In genomic region chr7:44819391-44819790, GRCm38 (mm10) we compare ENCODE assay signal across 8 mouse cellular contexts. TPM values are rescaled to one million over a fixed set of nuclear protein-coding genes. Genes with fewer than 3 reads are reported as not detected.
A peak's percentile ranks its signal among the peaks of the same experiment; 100 is the strongest.
DNase-seq lines count a peak whose midpoint lies in the region; ATAC-seq and TF ChIP-seq lines count a peak whose summit lies in the region.

No protein-coding gene starts in this region.

- H3K27me3 ChIP-seq in C2C12 (ENCODE audit: control insufficient read depth, insufficient read depth, insufficient read length), result no peaks in the 10 kb centered on the region
- no peaks in the 10 kb centered on the region for H3K27me3 ChIP-seq in forebrain, embryonic 10.5 days (ENCODE audit: poor library complexity, severe bottlenecking)
- no peaks in the 10 kb centered on the region for H3K27me3 ChIP-seq in limb, embryonic 10.5 days (ENCODE audit: low read depth, poor library complexity, severe bottlenecking)
- no peaks in the 10 kb centered on the region for H3K27me3 ChIP-seq in stomach, embryonic 15.5 days (replicated peaks)

- H3K4me2 ChIP-seq in stomach, embryonic 15.5 days, result peak overlapping the region; percentile 82

- H3K36me3 ChIP-seq in C2C12 (ENCODE audit: control insufficient read depth, insufficient read depth), result peaks cover 36% of the 10 kb centered on the region
- H3K36me3 ChIP-seq in forebrain, embryonic 10.5 days (replicated peaks), result peaks cover 52% of the 10 kb centered on the region
- H3K36me3 ChIP-seq in limb, embryonic 10.5 days, result peaks cover 38% of the 10 kb centered on the region
- H3K36me3 ChIP-seq in stomach, embryonic 15.5 days, result no peaks in the 10 kb centered on the region; the same call in 1 of the 2 replicates

- no peak for TF ChIP-seq CTCF in C2C12 (IDR thresholded peaks at IDR 0.05; ENCODE audit: control insufficient read depth, insufficient read depth, insufficient read length)

- H3K4me1 ChIP-seq in forebrain, embryonic 10.5 days, result peaks cover 77% of the 10 kb centered on the region
- H3K4me1 ChIP-seq in limb, embryonic 10.5 days, result peaks cover 47% of the 10 kb centered on the region
- H3K4me1 ChIP-seq in stomach, embryonic 15.5 days, result peaks cover 51% of the 10 kb centered on the region

- no peaks in the 10 kb centered on the region for H3K9me3 ChIP-seq in forebrain, embryonic 10.5 days
- H3K9me3 ChIP-seq in limb, embryonic 10.5 days (replicated peaks), result no peaks in the 10 kb centered on the region
- H3K9me3 ChIP-seq in stomach, embryonic 15.5 days, result no peaks in the 10 kb centered on the region

- 97% methylated on average over 2 of the region's 2 CpGs for WGBS in forebrain, embryonic 10.5 days
- 87% methylated on average over 2 of the region's 2 CpGs for WGBS in limb, embryonic 10.5 days
- 90% methylated on average over 2 of the region's 2 CpGs for WGBS in stomach, embryonic 15.5 days

- intact Hi-C loops in heart, postnatal 10 days (cut with DNase I), result no loop called here

- H3K9ac ChIP-seq in stomach, embryonic 15.5 days, result no peak overlapping the region

- peak overlapping the region; percentile 47 for H3ac ChIP-seq in C2C12 (ENCODE audit: control insufficient read depth, insufficient read length, low read depth)

- H3K79me3 ChIP-seq in C2C12 (ENCODE audit: low read depth), result peaks cover 79% of the 10 kb centered on the region

- H3K79me2 ChIP-seq in C2C12 (ENCODE audit: control insufficient read depth, insufficient read depth), result peaks cover 90% of the 10 kb centered on the region

- peak overlapping the region; percentile 99 for H3K27ac ChIP-seq in forebrain, embryonic 10.5 days
- H3K27ac ChIP-seq in limb, embryonic 10.5 days, result no peak overlapping the region; the same call in 1 of the 2 replicates
- H3K27ac ChIP-seq in stomach, embryonic 15.5 days, result peak overlapping the region; percentile 28; the same call in 1 of the 2 replicates

- no peak overlapping the region for H3K4me3 ChIP-seq in C2C12 (ENCODE audit: insufficient read depth, poor library complexity, severe bottlenecking)
- H3K4me3 ChIP-seq in forebrain, embryonic 10.5 days, result peak overlapping the region; percentile 90
- peak overlapping the region; percentile 89 for H3K4me3 ChIP-seq in limb, embryonic 10.5 days
- H3K4me3 ChIP-seq in stomach, embryonic 15.5 days (replicated peaks), result no peak overlapping the region; the same call in 1 of the 2 replicates

- no peak for ATAC-seq in stomach, embryonic 15.5 days (ENCODE audit: insufficient read depth, low FRiP score, low read depth)
- ATAC-seq in monocyte, adult 5-6 weeks (replicated peaks; ENCODE audit: insufficient number of reproducible peaks, low FRiP score, low TSS enrichment, poor library complexity, severe bottlenecking), result no peak

- peak; percentile 75 for DNase-seq in heart, adult 11 months
- DNase-seq in heart, postnatal 10 days, result no peak
- no peak for DNase-seq in forebrain, embryonic 10.5 days (ENCODE audit: extremely low spot score, low spot score)
- DNase-seq in limb, embryonic 10.5 days (ENCODE audit: low spot score), result peak; percentile 14
- no peak for DNase-seq in cerebellum, postnatal 4 days (ENCODE audit: low spot score in 2 of 2)

TF ChIP-seq in C2C12, 6 proteins besides CTCF, POLR2A, EP300 and RAD21:
- no peak for TF ChIP-seq FOSL1 (IDR thresholded peaks at IDR 0.05; ENCODE audit: insufficient read depth, low read length, poor library complexity, severe bottlenecking)
- no peak for TF ChIP-seq MYOD1 (IDR thresholded peaks at IDR 0.05; ENCODE audit: control insufficient read depth, insufficient read length, low read depth)
- no peak for TF ChIP-seq MYOG (IDR thresholded peaks at IDR 0.05; ENCODE audit: control insufficient read depth, extremely low read depth, insufficient read length)
- no peak for TF ChIP-seq MAX (IDR thresholded peaks at IDR 0.05)
- TF ChIP-seq USF1 (IDR thresholded peaks at IDR 0.05; ENCODE audit: low read depth), result no peak
- TF ChIP-seq CEBPB (IDR thresholded peaks at IDR 0.05; ENCODE audit: low read depth), result no peak

RNA-seq across cellular contexts. Expression of gene Atf5, which starts 2.9 kb away (rescaled TPM):
- total RNA-seq in heart, postnatal 10 days (2021), result 10 to 100 TPM; 50.4 to 51.3 TPM
- 290 TPM for polyA plus RNA-seq in C2C12 (2012; fragmentation: generic; extraction: Trizol)
- 3.3 and 3.6 TPM in 2 replicates for polyA plus RNA-seq in forebrain, embryonic 10.5 days (2016; fragmentation: Nextera tagmentation; extraction: Ambion mirVana)
- polyA plus RNA-seq in limb, embryonic 10.5 days (2016; fragmentation: Nextera tagmentation; extraction: Ambion mirVana), result 3.1 and 3.4 TPM in 2 replicates
- 5.3 and 6.4 TPM in 2 replicates for polyA plus RNA-seq in stomach, embryonic 15.5 days (2015; fragmentation: Nextera tagmentation; extraction: Ambion mirVana)
- 1.1 to 2.8 TPM (median 2.8 TPM) in 3 replicates for total RNA-seq in monocyte, adult 5-6 weeks (2017)

RNA-seq across cellular contexts. Expression of gene Il4i1, which starts 3.2 kb away (rescaled TPM):
- total RNA-seq in heart, postnatal 10 days (2021), result 1 to 10 TPM; 1.3 to 1.8 TPM
- polyA plus RNA-seq in C2C12 (2012; fragmentation: generic; extraction: Trizol), result 0.63 TPM
- polyA plus RNA-seq in forebrain, embryonic 10.5 days (2016; fragmentation: Nextera tagmentation; extraction: Ambion mirVana), result 0.85 and 1.7 TPM in 2 replicates
- polyA plus RNA-seq in limb, embryonic 10.5 days (2016; fragmentation: Nextera tagmentation; extraction: Ambion mirVana), result 0.89 and 0.94 TPM in 2 replicates
- 1.3 and 1.4 TPM in 2 replicates for polyA plus RNA-seq in stomach, embryonic 15.5 days (2015; fragmentation: Nextera tagmentation; extraction: Ambion mirVana)
- total RNA-seq in monocyte, adult 5-6 weeks (2017), result 1.1 to 5.2 TPM (median 3.7 TPM) in 3 replicates

RNA-seq across cellular contexts. Expression of gene Nup62, which starts 3.5 kb away (rescaled TPM):
- 10 to 100 TPM; 44.3 to 45.1 TPM for total RNA-seq in heart, postnatal 10 days (2021)
- 102 TPM for polyA plus RNA-seq in C2C12 (2012; fragmentation: generic; extraction: Trizol)
- polyA plus RNA-seq in forebrain, embryonic 10.5 days (2016; fragmentation: Nextera tagmentation; extraction: Ambion mirVana), result 168 and 172 TPM in 2 replicates
- 174 and 181 TPM in 2 replicates for polyA plus RNA-seq in limb, embryonic 10.5 days (2016; fragmentation: Nextera tagmentation; extraction: Ambion mirVana)
- 79.3 and 79.8 TPM in 2 replicates for polyA plus RNA-seq in stomach, embryonic 15.5 days (2015; fragmentation: Nextera tagmentation; extraction: Ambion mirVana)
- 34.3 to 35.3 TPM (median 35.2 TPM) in 3 replicates for total RNA-seq in monocyte, adult 5-6 weeks (2017)

RNA-seq across cellular contexts. Expression of gene Akt1s1, which starts 29.4 kb away (rescaled TPM):
- total RNA-seq in heart, postnatal 10 days (2021), result 10 to 100 TPM; 76.8 to 78.4 TPM
- polyA plus RNA-seq in C2C12 (2012; fragmentation: generic; extraction: Trizol), result 208 TPM
- 84.3 and 84.6 TPM in 2 replicates for polyA plus RNA-seq in forebrain, embryonic 10.5 days (2016; fragmentation: Nextera tagmentation; extraction: Ambion mirVana)
- polyA plus RNA-seq in limb, embryonic 10.5 days (2016; fragmentation: Nextera tagmentation; extraction: Ambion mirVana), result 96.4 and 99.6 TPM in 2 replicates
- 110 and 112 TPM in 2 replicates for polyA plus RNA-seq in stomach, embryonic 15.5 days (2015; fragmentation: Nextera tagmentation; extraction: Ambion mirVana)
- total RNA-seq in monocyte, adult 5-6 weeks (2017), result 11.6 to 33.0 TPM (median 13.0 TPM) in 3 replicates

RNA-seq across cellular contexts. Expression of gene Tbc1d17, which starts 29.5 kb away (rescaled TPM):
- 10 to 100 TPM; 38.4 to 44.7 TPM for total RNA-seq in heart, postnatal 10 days (2021)
- polyA plus RNA-seq in C2C12 (2012; fragmentation: generic; extraction: Trizol), result 38.4 TPM
- 72.8 and 73.6 TPM in 2 replicates for polyA plus RNA-seq in forebrain, embryonic 10.5 days (2016; fragmentation: Nextera tagmentation; extraction: Ambion mirVana)
- polyA plus RNA-seq in limb, embryonic 10.5 days (2016; fragmentation: Nextera tagmentation; extraction: Ambion mirVana), result 71.4 and 75.2 TPM in 2 replicates
- 64.5 and 72.0 TPM in 2 replicates for polyA plus RNA-seq in stomach, embryonic 15.5 days (2015; fragmentation: Nextera tagmentation; extraction: Ambion mirVana)
- 33.8 to 69.8 TPM (median 57.7 TPM) in 3 replicates for total RNA-seq in monocyte, adult 5-6 weeks (2017)

Comparison
In these comparisons a context has a peak if more than half of its experiments do, and no peak if none do; other contexts are left out.
1. DNase-seq: peak in heart, adult 11 months (single experiment) and limb, embryonic 10.5 days (single experiment); none in heart, postnatal 10 days (0 of 2), forebrain, embryonic 10.5 days (single experiment) and cerebellum, postnatal 4 days (0 of 2).
2. H3K4me3 ChIP-seq: peak in forebrain, embryonic 10.5 days (single experiment) and limb, embryonic 10.5 days (single experiment); none in C2C12 (single experiment) and stomach, embryonic 15.5 days (single experiment).
3. RNA of gene Atf5, which starts 2.9 kb away (polyA plus RNA-seq): 290 TPM in C2C12 (single experiment); 5.3 to 6.4 TPM in stomach, embryonic 15.5 days, 3.3 to 3.6 TPM in forebrain, embryonic 10.5 days and 3.1 to 3.4 TPM in limb, embryonic 10.5 days; every median in the first group is over 10 times any median in the second.